Mouse (Mus musculus) ES-Bruce4 (cell line): ENCODE measurements at regions not wholly inside any gene's neighbourhood (a gene's known extent, or its start where the extent isn't known, plus 50 kb on each side); places are given as distances from the start of the nearest gene placed in this dataset.

ENCODE experiments used
- H3K27ac ChIP-seq: 2 replicates; pipeline ENCODE4 v1.5.1; 2012; ENCODE audit warnings: low read length, inconsistent platforms; ENCODE audit not compliant: insufficient read depth
- H3K27me3 ChIP-seq: 2 replicates; pipeline ENCODE4 v1.6.1; 2012; ENCODE audit warnings: mild to moderate bottlenecking, low read length, inconsistent platforms; ENCODE audit not compliant: control insufficient read depth, poor library complexity, insufficient read depth, severe bottlenecking
- H3K36me3 ChIP-seq: 2 replicates; pipeline ENCODE4 v1.6.1; 2012; ENCODE audit warnings: inconsistent platforms, mild to moderate bottlenecking, low read length, moderate library complexity; ENCODE audit not compliant: control insufficient read depth, poor library complexity, insufficient read depth, severe bottlenecking
- H3K4me1 ChIP-seq: one replicate; pipeline ENCODE4 v1.8.1; 2011; ENCODE audit warnings: low read length; ENCODE audit not compliant: control insufficient read depth, insufficient read depth
- H3K4me3 ChIP-seq: 2 replicates; pipeline ENCODE4 v1.5.1; 2011; ENCODE audit warnings: low read depth, mild to moderate bottlenecking, low read length
- H3K9ac ChIP-seq: 2 replicates; pipeline ENCODE4 v1.6.1; 2012; ENCODE audit warnings: low read depth, mild to moderate bottlenecking, inconsistent platforms; ENCODE audit not compliant: poor library complexity, severe bottlenecking
- H3K9me3 ChIP-seq: replicated peaks from 2 replicates; pipeline ENCODE4 v1.6.1; 2012; ENCODE audit warnings: mild to moderate bottlenecking, low read length, inconsistent platforms; ENCODE audit not compliant: control insufficient read depth, poor library complexity, insufficient read depth, severe bottlenecking
- CTCF ChIP-seq: IDR thresholded peaks from one replicate; pipeline ENCODE4 v1.8.1; 2011; ENCODE audit warnings: low read depth, low read length
- EP300 ChIP-seq: IDR thresholded peaks from 2 replicates; pipeline ENCODE4 v1.6.1; 2011; ENCODE audit warnings: low read depth, low read length; ENCODE audit not compliant: insufficient read depth
- POLR2A ChIP-seq: IDR thresholded peaks from one replicate; pipeline ENCODE4 v1.8.1; 2011; ENCODE audit warnings: low read length; ENCODE audit not compliant: insufficient read depth

DNA sequence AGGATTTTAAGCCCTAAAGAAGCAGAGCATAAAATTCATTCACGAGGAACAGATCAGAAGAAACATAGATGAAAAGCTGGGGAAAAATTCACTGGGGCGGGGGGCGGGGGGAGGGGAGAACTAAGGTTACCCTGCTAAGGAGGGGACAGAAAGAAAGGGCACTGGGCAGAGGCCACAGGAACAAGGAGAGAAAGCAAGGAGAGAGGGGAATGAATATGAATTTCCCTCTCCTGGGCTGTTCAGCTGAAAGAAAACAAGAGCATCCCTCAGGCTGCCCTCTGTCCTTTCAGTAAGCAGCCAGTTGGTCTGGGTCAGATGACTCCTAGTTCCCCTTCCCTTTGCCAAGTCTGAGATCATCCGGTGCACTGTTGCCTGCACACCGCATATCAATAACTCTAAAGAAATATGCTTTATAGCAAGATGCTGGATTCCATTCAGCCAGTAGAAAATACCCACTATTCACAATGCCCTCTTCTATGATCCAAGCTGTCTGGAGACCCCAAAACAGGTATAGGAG lies 467.7 kb upstream of the Rag2 start:
- Histone ChIP-seq H3K27me3 (no peaks in the 10 kb centered on the region), H3K4me3 (no peak overlapping the region), H3K4me1 (no peaks in the 10 kb centered on the region), H3K9me3 (no peaks in the 10 kb centered on the region), H3K27ac (no peak overlapping the region), H3K9ac (no peak overlapping the region), H3K36me3 (no peaks in the 10 kb centered on the region)
- no peak for TF ChIP-seq CTCF
- TF ChIP-seq POLR2A: no peak

DNA sequence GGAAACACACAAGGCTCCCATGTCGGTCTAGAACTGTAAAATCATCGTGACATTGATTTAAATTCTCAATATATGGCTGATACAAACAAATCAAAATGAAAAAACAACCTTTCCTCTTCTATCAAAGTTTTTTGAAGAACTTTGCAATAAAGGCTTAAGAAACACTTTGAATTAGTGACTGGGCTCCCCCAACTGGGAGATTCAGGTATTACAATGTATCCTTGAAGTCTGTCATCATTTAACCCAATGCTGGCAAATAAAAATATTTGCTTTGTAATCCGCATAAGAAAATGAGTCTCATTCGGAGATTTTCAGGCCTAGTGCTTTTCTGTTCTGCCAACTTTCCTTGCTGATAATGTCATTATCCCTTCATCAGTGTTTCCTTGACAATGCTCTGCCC lies 465.2 kb upstream of the Rag2 start:
- Histone ChIP-seq H3K9ac (no peak overlapping the region), H3K9me3 (no peaks in the 10 kb centered on the region), H3K4me1 (no peaks in the 10 kb centered on the region), H3K4me3 (no peak overlapping the region), H3K27me3 (no peaks in the 10 kb centered on the region), H3K36me3 (no peaks in the 10 kb centered on the region), H3K27ac (no peak overlapping the region)
- TF ChIP-seq CTCF (no peak), POLR2A (no peak), EP300 (no peak)

DNA sequence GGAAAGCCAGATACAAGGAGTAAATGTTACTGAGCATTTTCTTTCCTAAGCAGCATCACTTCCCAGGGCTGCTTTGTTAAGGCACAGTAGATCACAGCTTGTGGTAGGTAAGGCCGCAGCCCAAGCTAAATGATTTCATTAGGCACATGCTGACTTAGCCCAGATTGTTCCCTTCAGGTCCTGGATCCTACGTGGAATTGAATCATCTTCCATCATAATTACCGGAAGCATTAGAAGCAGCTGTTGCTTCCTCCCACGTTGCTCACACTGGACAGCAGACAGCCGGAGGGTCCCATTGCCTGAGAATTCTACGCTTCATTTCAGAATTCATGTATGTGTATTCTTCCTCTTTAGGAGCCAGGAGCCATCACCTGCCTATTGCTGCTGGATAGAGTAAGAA lies 458.6 kb upstream of the Rag2 start:
- no peak for TF ChIP-seq CTCF
- TF ChIP-seq EP300: no peak
- TF ChIP-seq POLR2A: no peak
- no peaks in the 10 kb centered on the region for H3K4me1 ChIP-seq
- H3K9ac ChIP-seq: no peak overlapping the region
- no peak overlapping the region for H3K27ac ChIP-seq
- H3K27me3 ChIP-seq: no peaks in the 10 kb centered on the region; the same call in 1 of the 2 replicates
- H3K36me3 ChIP-seq: no peaks in the 10 kb centered on the region
- no peaks in the 10 kb centered on the region for H3K9me3 ChIP-seq
- no peak overlapping the region for H3K4me3 ChIP-seq

DNA sequence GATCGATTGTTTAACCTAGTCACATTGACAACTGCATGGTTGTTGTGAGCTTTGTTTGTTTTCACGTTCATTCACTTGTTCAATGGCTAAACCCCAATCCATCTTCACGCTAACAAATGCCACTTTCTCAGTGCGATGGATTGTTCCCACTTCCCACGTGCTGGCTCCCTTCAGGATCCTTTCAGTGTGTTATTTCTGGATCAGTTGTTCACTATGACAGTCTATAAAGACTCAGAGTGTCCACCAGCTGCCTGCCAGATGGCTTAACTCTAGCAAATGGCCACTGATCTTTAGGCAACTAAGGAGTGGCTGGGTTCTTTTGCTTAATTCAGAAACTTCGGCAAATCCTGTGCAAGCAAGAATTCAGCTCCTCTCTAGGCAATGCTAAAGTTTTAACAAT lies 451.7 kb upstream of the Rag2 start:
- Histone ChIP-seq H3K27me3 (no peaks in the 10 kb centered on the region; the same call in 1 of the 2 replicates), H3K27ac (no peak overlapping the region), H3K36me3 (no peaks in the 10 kb centered on the region), H3K9me3 (no peaks in the 10 kb centered on the region), H3K4me3 (no peak overlapping the region), H3K4me1 (no peaks in the 10 kb centered on the region), H3K9ac (no peak overlapping the region)
- TF ChIP-seq POLR2A: no peak
- TF ChIP-seq EP300: no peak
- no peak for TF ChIP-seq CTCF

DNA sequence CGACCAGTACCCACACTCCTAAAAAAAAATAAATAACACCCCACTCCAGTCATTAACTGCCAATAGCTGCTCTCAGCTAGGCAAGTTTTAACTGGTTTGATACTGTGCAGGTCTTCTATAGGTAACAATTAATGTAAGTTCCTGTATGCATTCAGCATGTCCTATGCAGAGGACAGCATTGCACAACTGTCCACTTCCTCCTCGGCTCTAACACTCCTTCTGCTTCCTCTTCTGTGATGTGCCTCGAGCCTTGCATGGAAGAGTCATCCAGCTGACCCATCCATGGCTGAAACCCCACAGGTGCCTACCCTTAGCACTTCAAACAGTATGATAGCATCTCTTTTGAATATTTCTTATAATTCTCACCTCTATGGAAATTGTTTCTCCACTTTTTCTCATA lies 449.4 kb upstream of the Rag2 start:
- no peaks in the 10 kb centered on the region for H3K9me3 ChIP-seq
- H3K27me3 ChIP-seq: no peaks in the 10 kb centered on the region
- H3K27ac ChIP-seq: no peak overlapping the region
- H3K4me1 ChIP-seq: no peaks in the 10 kb centered on the region
- no peaks in the 10 kb centered on the region for H3K36me3 ChIP-seq
- no peak overlapping the region for H3K9ac ChIP-seq
- H3K4me3 ChIP-seq: no peak overlapping the region
- no peak for TF ChIP-seq CTCF
- no peak for TF ChIP-seq POLR2A
- no peak for TF ChIP-seq EP300

DNA sequence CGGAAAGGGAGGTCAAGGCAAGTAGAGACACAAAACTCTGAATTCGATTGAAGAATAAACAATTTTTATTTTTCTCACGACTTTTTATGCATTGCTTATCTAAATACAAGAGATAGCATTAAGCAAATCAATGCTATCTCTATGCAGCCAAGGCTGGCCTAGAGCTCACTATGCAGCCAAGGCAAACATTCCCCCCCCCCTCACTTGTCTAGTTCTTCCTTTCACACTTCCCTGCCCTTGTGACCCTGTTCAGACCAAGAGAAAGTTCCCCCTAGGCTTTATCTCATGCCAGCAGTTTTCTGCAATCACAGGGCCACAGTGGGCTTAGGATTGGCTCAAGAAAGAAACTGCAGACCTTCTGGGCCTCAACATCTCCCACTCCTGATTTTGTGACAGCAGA lies 417.9 kb upstream of the Rag2 start:
- Histone ChIP-seq H3K27ac (no peak overlapping the region), H3K9me3 (no peaks in the 10 kb centered on the region), H3K27me3 (no peaks in the 10 kb centered on the region), H3K4me1 (no peaks in the 10 kb centered on the region), H3K4me3 (no peak overlapping the region), H3K9ac (no peak overlapping the region), H3K36me3 (no peaks in the 10 kb centered on the region)
- TF ChIP-seq POLR2A (no peak), CTCF (no peak), EP300 (no peak)
